Mouse (Mus musculus) adrenal gland, adult 2 months (tissue): ENCODE measurements around the gene Cnp. TPM values are rescaled to one million over a fixed set of nuclear protein-coding genes. Genes with fewer than 3 reads are reported as not detected.
"Not testable (repeated sequence)": the region's sequence is repeated elsewhere in the genome, so short reads cannot be mapped to it uniquely, and the experiment has no call there.

ENCODE experiments used
- DNase-seq: peaks from one replicate; pipeline ENCODE4 v3.0.0; 2021
- long read RNA-seq: library from polyadenylated mRNA; stranded (forward); transcript quantifications from one replicate; pipeline ENCODE4 v2.0.0, GENCODE M21; 2021
- polyA plus RNA-seq: library from polyadenylated mRNA; depleted of rRNA; stranded (reverse); fragments of >200 nt; gene quantifications from 2 replicates; pipeline ENCODE4 v1.2.3, GENCODE M21; 2012; rRNA removed
- total RNA-seq, 2 experiments: library from RNA; stranded (reverse); gene quantifications; 2 replicates each; pipeline ENCODE4 v1.2.3; 2021

The Cnp gene
- total RNA-seq (10 to 100 TPM; 38.3 to 55.4 TPM), polyA plus RNA-seq (29.4 and 36.5 TPM in 2 replicates)
- long read RNA-seq, transcript Cnp-201 (4 exons, 2,357 nt): major isoform, 134 of 144 reads
- long read RNA-seq, partial matches to known transcripts: 3 of 144 reads
- long read RNA-seq, other reads (novel, unspliced or antisense): 3 of 144 reads

DNA sequence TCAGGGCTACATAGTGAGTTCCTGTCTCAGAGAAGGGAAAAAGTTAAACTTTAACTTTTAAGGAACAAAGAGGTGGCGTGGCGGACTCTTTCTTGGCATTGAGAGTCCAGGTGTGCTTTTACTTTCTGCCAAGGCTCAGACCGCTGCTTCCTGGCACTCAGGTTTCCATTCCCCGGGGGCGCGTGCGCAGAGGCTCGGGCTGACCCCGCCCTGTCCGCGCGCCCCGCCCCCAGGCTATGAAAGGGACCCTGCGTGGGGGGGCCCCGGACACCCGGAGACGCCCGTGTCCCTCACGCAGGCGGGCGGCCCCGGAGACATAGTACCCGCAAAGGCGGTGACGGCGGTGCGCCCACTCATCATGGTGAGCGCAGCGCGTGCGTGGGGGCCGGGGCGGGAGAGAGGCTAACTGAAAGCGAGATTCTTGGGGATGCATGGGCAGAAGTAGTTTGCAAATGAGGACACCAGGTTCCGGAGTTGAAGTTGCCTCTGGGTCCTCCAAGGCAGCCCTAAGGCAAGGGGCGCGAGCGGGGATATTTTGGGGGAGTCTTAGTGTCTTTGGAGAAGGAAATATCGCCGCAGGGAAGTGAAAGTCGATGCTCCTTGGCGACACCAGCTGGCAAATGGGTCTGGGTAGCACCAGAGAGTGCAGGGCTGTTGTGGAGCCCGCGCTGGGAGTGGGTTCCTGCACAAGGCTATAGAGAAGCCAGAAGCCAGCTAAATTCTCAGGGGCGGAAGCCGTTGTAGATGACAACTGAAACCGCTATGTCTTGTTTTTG is at the start of gene Cnp:
Cnp (plus strand) TSS at position 197 of the 776 bp plus-strand sequence.
- peak; percentile 90 for DNase-seq

GRCm38 (mm10) chr11:100524987-100525630 is 49.6 kb upstream of the Cnp start:
- DNase-seq: peak; percentile 61

- DNase-seq: no peak
Observed at GRCm38 (mm10) chr11:100526052-100526816, 48.5 kb upstream of the Cnp start.

- peak; percentile 76 for DNase-seq
Observed at GRCm38 (mm10) chr11:100527066-100527457, 47.6 kb upstream of the Cnp start.

GRCm38 (mm10) chr11:100527458-100528374 is 47.0 kb upstream of the Cnp start, which contains the start of gene Acly:
TSS of gene Acly (minus strand) at chr11:100528000.
- DNase-seq: peak; percentile 99

- DNase-seq: no peak
Observed at GRCm38 (mm10) chr11:100528375-100529165, 46.1 kb upstream of the Cnp start.

- no peak for DNase-seq
Observed at GRCm38 (mm10) chr11:100533871-100534270, 40.8 kb upstream of the Cnp start.

DNA sequence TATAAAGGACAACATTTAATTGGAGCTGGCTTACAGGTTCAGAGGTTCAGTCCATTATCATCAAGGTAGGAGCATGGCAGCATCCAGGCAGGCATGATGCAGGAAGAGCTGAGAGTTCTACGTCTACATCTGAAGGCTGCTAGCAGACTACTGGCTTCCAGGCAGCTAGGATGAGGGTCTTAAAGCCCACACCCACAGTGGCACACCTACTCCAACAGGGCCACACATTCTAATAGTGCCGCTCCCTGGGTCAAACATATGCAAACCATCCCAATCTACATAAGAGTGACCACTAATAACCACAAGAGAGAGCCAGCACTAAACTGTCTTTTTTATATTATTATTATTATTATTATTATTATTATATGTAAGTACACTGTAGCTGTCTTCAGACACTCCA is 40.3 kb upstream of the Cnp start:
- DNase-seq: not testable (repeated sequence)

GRCm38 (mm10) chr11:100534821-100535220 is 39.9 kb upstream of the Cnp start:
- not testable (repeated sequence) for DNase-seq

- no peak for DNase-seq
Observed at GRCm38 (mm10) chr11:100535996-100536395, 38.7 kb upstream of the Cnp start.

- DNase-seq: no peak
Observed at GRCm38 (mm10) chr11:100536466-100536865, 38.2 kb upstream of the Cnp start.

DNA sequence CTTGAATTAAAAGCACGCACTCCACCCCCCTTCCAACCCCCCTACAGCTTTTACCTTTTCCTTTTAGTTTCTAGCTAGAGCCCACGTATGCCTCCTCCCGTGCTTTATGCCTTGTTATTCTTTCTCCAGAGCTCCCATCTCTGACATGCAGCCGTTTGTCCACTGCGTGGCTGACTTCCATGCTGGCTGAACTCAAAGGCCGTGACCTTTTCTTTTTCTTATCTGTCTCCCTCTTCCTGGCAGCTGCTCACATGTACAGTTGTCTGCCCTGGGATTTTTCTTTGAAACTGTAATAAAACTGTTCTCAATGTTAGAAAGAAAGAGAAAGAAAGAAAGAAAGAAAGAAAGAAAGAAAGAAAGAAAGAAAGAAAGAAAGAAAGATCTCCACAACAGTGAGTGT is 33.7 kb upstream of the Cnp start:
- peak; percentile 72 for DNase-seq

- peak; percentile 32 for DNase-seq
Observed at GRCm38 (mm10) chr11:100541577-100541976, 33.1 kb upstream of the Cnp start.

- DNase-seq: peak; percentile 96
Observed at GRCm38 (mm10) chr11:100544832-100545745, 29.6 kb upstream of the Cnp start, which contains the start of gene Ttc25. TSS of gene Ttc25 (plus strand) at chr11:100545607.

GRCm38 (mm10) chr11:100545746-100546085 is 29.0 kb upstream of the Cnp start:
- DNase-seq: no peak

DNA sequence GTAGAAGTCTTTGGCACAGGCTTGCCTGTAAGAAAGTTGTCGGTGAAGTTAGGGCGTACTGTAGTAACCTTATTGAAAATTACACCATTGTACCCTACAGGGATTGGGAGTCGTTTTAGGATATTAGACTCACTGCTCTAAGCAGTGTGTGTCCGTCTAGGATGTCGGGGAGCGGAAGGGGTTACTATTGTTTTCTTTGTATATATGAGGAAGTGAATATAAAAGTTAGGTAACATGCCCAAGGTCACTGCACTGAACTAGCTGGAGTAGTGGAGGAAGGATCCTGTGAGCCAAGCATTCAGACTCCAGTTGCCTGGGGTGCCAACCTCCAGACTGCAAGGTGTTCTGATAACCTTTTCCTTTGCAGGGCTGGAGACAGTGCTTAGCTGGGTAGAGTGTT is 27.7 kb upstream of the Cnp start:
- no peak for DNase-seq

GRCm38 (mm10) chr11:100548141-100548540 is 26.6 kb upstream of the Cnp start:
- DNase-seq: no peak

- DNase-seq: no peak
Observed at GRCm38 (mm10) chr11:100549466-100549865, 25.2 kb upstream of the Cnp start.

- no peak for DNase-seq
Observed at GRCm38 (mm10) chr11:100550101-100550500, 24.6 kb upstream of the Cnp start.
